Mouse (Mus musculus) heart, embryonic 16.5 days (tissue): Measurements from ENCODE around the gene Prdm1. TPM values are rescaled to one million over a fixed set of nuclear protein-coding genes. Genes with fewer than 3 reads are reported as not detected.

Experiments used
- ATAC-seq: fragments of 200-750 bp; cut with Nextera tagmentation; replicated peaks from 2 replicates; pipeline ENCODE4 v1.8.0; 2017; ENCODE audit warnings: moderate number of reproducible peaks; ENCODE audit not compliant: insufficient read depth, low FRiP score; ENCODE audit errors: extremely low read depth
- H3K27ac ChIP-seq: fragments of 300-500 bp; sonication (generic); 2 replicates; pipeline ENCODE4 v1.5.1; 2014; ENCODE audit warnings: mild to moderate bottlenecking, low read length, control low read depth, moderate library complexity
- H3K27me3 ChIP-seq: fragments of 300-500 bp; sonication (generic); 2 replicates; pipeline ENCODE4 v1.6.1; 2014; ENCODE audit warnings: low read length, mixed read lengths; ENCODE audit not compliant: control insufficient read depth, insufficient read depth
- H3K36me3 ChIP-seq: fragments of 300-500 bp; sonication (generic); 2 replicates; pipeline ENCODE4 v1.6.1; 2014; ENCODE audit not compliant: control insufficient read depth, insufficient read depth
- H3K4me1 ChIP-seq: fragments of 300-500 bp; sonication (generic); 2 replicates; pipeline ENCODE4 v1.6.1; 2014; ENCODE audit warnings: low read length, mixed read lengths; ENCODE audit not compliant: control insufficient read depth, insufficient read depth
- H3K4me2 ChIP-seq: fragments of 300-500 bp; sonication (generic); 2 replicates; pipeline ENCODE4 v1.6.1; 2014; ENCODE audit warnings: low read depth, mild to moderate bottlenecking, control low read depth, low read length
- H3K4me3 ChIP-seq: fragments of 300-500 bp; sonication (generic); 2 replicates; pipeline ENCODE4 v1.5.1; 2014; ENCODE audit warnings: mild to moderate bottlenecking, control low read depth, low read length
- H3K9ac ChIP-seq: fragments of 300-500 bp; sonication (generic); 2 replicates; pipeline ENCODE4 v1.6.1; 2014; ENCODE audit warnings: low read length, control low read depth
- H3K9me3 ChIP-seq: fragments of 300-500 bp; sonication (generic); replicated peaks from 2 replicates; pipeline ENCODE4 v1.6.1; 2016; ENCODE audit warnings: low read length; ENCODE audit not compliant: control insufficient read depth
- WGBS: fragments of 180-500 bp; shearing (Covaris S2); extraction: QIAGEN DNeasy Blood & Tissue Kit; methylation state at CpG from one replicate; pipeline ENCODE4 v1.1.7; 2014; 5-methylcytosine and 5-hydroxymethylcytosine counted together
- polyA plus RNA-seq: library from polyadenylated mRNA; unstranded; fragments of >200 nt; fragmentation: Nextera tagmentation; extraction: Ambion mirVana; gene quantifications from 2 replicates; pipeline ENCODE4 v1.2.1, GENCODE M21; 2015

Prdm1 gene
- polyA plus RNA-seq, result 0.98 and 1.3 TPM in 2 replicates

DNA sequence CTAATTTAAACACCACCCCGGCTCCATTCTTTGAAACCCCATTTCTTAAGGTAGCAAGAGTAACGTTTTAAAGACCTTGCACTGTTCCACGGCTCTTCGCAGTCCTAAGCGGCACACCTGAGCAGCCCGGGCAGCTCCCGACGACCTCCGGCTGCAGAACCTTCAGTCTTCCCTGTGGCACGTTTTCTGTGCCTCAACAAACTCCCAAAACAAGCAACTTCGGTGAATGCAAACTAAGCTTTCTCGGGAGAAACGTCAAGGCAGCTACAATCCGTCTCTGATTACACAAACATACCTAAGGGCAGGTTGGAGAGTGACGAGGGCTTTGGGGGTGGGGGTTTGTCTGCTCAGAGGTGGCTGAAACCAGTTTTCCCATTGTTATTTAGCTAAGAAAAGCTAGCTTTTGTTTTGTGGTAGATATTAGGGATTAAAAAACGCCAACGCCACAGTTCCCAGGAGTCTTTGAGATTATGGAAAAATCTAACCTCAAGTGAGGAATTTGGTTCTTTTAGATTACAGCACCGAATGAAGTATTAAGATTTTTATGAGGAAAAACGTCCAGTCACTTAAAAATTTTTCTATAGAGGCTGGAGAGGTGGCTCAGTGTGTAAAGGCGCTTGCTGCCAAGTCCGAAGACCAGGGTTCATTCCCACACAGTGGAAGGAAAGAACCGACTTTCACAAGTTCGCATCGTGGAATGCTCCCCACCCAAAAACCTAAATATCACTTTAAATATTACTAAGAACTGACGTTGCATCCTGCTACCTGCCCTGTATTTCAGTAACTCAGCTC is at the start of gene Prdm1:
TSS of gene Prdm1 (minus strand) at position 211 of the 792 bp plus-strand sequence.
- peaks cover 33% of the 10 kb centered on the region for H3K27me3 ChIP-seq
- no peak for ATAC-seq

DNA sequence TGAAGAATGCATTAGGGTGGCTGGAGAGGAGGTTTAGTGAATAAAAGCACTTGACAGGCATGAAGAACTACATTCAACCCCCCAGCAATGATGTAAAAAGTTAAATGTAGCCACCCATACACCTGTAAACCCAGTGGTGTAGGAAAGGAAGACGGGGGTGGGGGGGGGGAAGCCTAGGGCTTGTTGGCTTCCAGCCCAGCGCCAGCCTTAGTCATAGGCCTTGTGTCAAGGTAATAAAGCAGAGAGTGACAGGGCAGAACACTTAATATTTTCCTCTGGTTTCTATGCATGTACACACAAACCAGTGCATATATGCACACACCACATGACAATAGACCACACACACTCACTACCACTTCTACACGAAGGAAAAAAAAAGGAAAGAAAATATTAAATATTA is 37.7 kb upstream of the Prdm1 start:
- Histone ChIP-seq H3K27me3 (no peaks in the 10 kb centered on the region), H3K9me3 (peaks cover 5% of the 10 kb centered on the region), H3K27ac (no peak overlapping the region), H3K9ac (no peak overlapping the region), H3K4me2 (no peak overlapping the region), H3K4me3 (no peak overlapping the region), H3K36me3 (no peaks in the 10 kb centered on the region), H3K4me1 (no peaks in the 10 kb centered on the region)
- whole genome bisulfite sequencing, result 70% methylated on average over 3 of the region's 3 CpGs
- ATAC-seq, result no peak

More for the DNA sequence above, at the start of gene Prdm1:
- H3K27ac ChIP-seq, result no peak within 1 kb of the TSS
- no peaks in the 10 kb centered on the region for H3K9me3 ChIP-seq
- H3K4me2 ChIP-seq, result peak within 1 kb of the TSS; percentile 97
- H3K4me1 ChIP-seq, result peaks cover 8% of the 10 kb centered on the region
- H3K36me3 ChIP-seq, result no peaks in the 10 kb centered on the region
- peak within 1 kb of the TSS; percentile 55 for H3K9ac ChIP-seq
- peak within 1 kb of the TSS; percentile 76 for H3K4me3 ChIP-seq
- 6% methylated on average over 25 of the region's 25 CpGs for WGBS

DNA sequence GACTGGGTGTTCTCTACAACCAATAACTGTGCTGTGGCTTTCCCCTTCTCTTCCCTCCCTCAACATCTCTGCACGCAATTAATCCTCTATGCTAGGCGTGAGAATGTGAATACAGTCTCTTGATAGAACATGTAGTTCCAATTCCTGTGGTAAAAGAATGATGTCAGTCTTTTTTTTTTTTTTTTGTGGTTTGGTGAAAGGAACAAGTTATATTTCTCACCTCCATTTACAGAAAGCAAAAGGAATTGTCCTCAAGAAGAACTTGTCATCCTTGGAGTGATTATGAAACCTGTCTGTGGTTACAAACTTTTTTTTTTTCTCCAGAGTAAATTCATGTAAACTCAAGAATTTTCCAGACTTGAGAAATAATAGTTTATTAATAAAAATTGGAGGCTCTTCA is 36.8 kb upstream of the Prdm1 start:
- ATAC-seq, result no peak

DNA sequence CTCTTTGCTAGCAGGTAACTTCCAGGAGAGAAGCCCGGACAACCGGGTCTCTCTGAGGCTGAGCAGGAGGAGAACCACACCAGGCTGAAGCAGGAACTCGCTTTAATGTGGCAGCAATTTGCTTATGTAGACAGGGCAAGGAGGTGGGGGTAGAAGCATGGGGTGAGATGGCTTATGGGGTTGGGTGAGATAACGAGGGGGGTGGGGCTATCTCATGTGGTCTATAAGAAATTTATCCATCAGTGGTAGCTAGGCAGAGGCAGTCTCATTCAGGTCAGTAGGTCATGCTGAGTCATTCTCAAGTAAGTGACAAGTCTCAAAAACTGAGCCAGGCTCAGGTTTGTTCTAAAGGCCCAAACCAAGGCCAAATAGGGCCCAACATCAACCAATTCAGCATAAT is 28.5 kb upstream of the Prdm1 start:
- no peaks in the 10 kb centered on the region for H3K4me1 ChIP-seq
- ATAC-seq, result no peak
- H3K36me3 ChIP-seq, result no peaks in the 10 kb centered on the region
- no peak overlapping the region for H3K27ac ChIP-seq
- H3K4me3 ChIP-seq, result no peak overlapping the region
- H3K27me3 ChIP-seq, result no peaks in the 10 kb centered on the region
- H3K9ac ChIP-seq, result no peak overlapping the region
- H3K9me3 ChIP-seq, result peaks cover 2% of the 10 kb centered on the region; the same call in 1 of the 2 replicates
- whole genome bisulfite sequencing, result 82% methylated on average over 4 of the region's 4 CpGs
- H3K4me2 ChIP-seq, result no peak overlapping the region

More for the DNA sequence above, 36.8 kb upstream of the Prdm1 start:
- Histone ChIP-seq H3K4me2 (no peak overlapping the region), H3K27ac (no peak overlapping the region), H3K4me3 (no peak overlapping the region), H3K27me3 (no peaks in the 10 kb centered on the region), H3K36me3 (no peaks in the 10 kb centered on the region), H3K4me1 (no peaks in the 10 kb centered on the region), H3K9me3 (peaks cover 5% of the 10 kb centered on the region), H3K9ac (no peak overlapping the region)
- WGBS, result 84% methylated on average over 2 of the region's 2 CpGs

DNA sequence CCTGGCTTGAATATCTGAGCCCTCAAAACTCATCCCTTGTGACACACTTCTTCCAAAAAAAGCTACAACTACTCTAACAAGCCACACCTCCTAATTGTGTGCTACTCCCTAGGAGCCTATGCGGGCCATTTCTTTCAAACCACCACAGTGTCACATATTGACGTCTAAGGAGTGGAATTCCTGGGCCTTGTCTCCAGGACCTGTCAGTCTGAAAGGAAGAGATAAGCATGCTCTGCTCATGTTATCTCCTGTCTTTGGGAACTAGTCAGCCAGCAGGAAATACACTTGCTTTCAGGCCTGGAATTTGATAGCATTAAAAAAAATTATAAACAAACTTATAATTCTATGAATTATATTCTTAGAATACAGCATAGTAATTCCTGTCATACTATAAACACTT is 27.0 kb upstream of the Prdm1 start:
- H3K9ac ChIP-seq, result no peak overlapping the region
- ATAC-seq, result no peak
- H3K4me3 ChIP-seq, result no peak overlapping the region
- H3K4me1 ChIP-seq, result no peaks in the 10 kb centered on the region
- no peak overlapping the region for H3K4me2 ChIP-seq
- peaks cover 2% of the 10 kb centered on the region; the same call in 1 of the 2 replicates for H3K9me3 ChIP-seq
- no peaks in the 10 kb centered on the region for H3K36me3 ChIP-seq
- H3K27me3 ChIP-seq, result no peaks in the 10 kb centered on the region
- WGBS, result 17% methylated on average over 2 of the region's 2 CpGs
- H3K27ac ChIP-seq, result no peak overlapping the region

DNA sequence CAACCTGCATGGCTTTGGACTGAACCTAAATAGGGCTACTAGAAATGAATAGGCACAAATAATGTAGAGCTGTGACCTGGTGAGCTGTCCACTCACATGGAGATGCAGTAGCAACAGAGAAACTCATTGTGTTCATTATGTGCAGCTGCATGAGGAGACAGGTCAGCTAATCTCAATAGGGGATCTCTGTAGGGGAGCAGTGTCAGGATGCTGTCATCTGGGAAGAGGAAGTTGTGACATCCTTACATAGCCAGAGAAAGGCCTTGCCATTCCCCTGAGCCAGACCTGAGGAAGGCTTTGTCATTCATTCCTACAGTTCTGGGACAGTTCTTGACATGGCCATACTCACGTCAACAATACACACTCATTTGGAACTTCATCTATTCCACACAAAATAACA is 25.3 kb upstream of the Prdm1 start:
- Histone ChIP-seq H3K36me3 (no peaks in the 10 kb centered on the region), H3K4me1 (no peaks in the 10 kb centered on the region), H3K9ac (no peak overlapping the region), H3K4me2 (no peak overlapping the region), H3K27me3 (no peaks in the 10 kb centered on the region), H3K4me3 (no peak overlapping the region), H3K9me3 (peaks cover 2% of the 10 kb centered on the region; the same call in 1 of the 2 replicates), H3K27ac (no peak overlapping the region)
- WGBS, result 91% methylated on average over 1 of the region's 1 CpGs
- no peak for ATAC-seq

DNA sequence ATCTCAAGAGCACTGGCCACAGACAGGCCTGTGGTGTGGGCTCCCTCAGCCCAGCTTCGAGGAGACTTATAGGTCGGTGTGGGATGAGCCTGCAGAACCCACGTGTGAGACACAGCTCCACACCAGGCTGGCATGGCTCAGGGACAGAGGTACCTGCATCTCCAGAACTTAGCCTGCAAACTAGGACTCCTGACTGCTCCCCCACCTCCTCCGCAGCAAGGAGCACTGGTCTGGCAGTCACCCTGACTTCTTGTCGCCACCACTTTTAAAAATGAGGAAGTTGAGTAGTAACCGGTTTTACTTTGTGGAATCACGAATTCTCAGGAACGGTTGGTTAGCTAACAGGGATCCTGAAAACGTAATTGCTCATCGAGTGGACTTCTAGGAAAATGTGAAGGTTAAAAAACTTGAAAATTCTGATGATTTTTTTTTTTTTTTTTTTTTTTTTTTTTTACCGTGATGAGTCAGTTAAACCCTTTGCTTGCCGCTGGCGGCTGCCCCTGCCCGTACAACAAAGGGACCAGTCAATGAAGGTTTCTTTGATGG is 10.8 kb upstream of the Prdm1 start:
- no peaks in the 10 kb centered on the region for H3K27me3 ChIP-seq
- H3K4me3 ChIP-seq, result peak overlapping the region; percentile 29; the same call in 1 of the 2 replicates
- no peaks in the 10 kb centered on the region for H3K36me3 ChIP-seq
- 14% methylated on average over 14 of the region's 14 CpGs for WGBS
- peak overlapping the region; percentile 46 for H3K4me2 ChIP-seq
- no peak for ATAC-seq
- H3K9ac ChIP-seq, result no peak overlapping the region
- peaks cover 3% of the 10 kb centered on the region; the same call in 1 of the 2 replicates for H3K4me1 ChIP-seq
- H3K9me3 ChIP-seq, result no peaks in the 10 kb centered on the region
- H3K27ac ChIP-seq, result no peak overlapping the region

DNA sequence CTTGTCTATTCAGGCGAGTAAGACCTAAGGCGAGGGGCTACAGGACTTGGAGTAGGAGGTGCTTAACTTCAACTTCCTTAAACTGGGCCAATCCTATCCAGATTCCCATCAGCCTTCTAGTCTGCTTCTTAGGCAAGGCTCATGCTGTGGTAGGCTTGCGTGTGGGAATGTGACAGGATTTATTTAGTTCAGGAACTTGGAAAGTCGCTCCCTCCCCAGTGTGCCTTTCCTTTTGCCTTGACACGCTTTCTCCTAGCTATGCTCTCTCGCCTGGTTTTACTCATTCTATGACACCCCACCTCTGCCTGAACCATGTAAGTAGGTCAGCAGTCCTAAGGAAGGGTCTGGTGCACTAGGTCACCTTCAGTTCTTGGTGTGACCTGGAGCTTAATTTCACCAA is 9.8 kb upstream of the Prdm1 start:
- Histone ChIP-seq H3K9ac (no peak overlapping the region), H3K27ac (no peak overlapping the region), H3K4me2 (no peak overlapping the region), H3K27me3 (no peaks in the 10 kb centered on the region), H3K4me1 (peaks cover 3% of the 10 kb centered on the region; the same call in 1 of the 2 replicates), H3K4me3 (no peak overlapping the region), H3K9me3 (no peaks in the 10 kb centered on the region), H3K36me3 (no peaks in the 10 kb centered on the region)
- 74% methylated on average over 6 of the region's 6 CpGs for WGBS
- ATAC-seq, result no peak

DNA sequence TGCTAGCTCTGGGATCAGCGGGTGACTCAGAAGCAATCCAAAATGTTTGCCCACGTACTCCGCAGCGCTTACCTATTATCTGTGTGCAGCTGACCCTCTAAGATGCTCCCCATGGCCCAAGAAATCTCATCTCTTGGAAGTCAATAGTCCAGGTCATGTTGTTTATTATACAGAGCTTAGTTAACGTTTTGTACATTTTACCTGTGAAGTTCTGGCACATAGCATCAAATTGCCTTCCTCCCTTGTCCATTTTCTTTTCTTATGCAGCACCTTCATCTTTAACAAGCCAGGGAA is 1.7 kb upstream of the Prdm1 start:
- Histone ChIP-seq H3K27me3 (peaks cover 27% of the 10 kb centered on the region), H3K27ac (no peak overlapping the region), H3K36me3 (no peaks in the 10 kb centered on the region), H3K4me2 (peak overlapping the region; percentile 97), H3K4me3 (peak overlapping the region; percentile 76), H3K4me1 (peaks cover 8% of the 10 kb centered on the region), H3K9me3 (no peaks in the 10 kb centered on the region), H3K9ac (peak overlapping the region; percentile 73)
- WGBS, result 13% methylated on average over 5 of the region's 5 CpGs
- no peak for ATAC-seq
